Mouse (Mus musculus) MEL (cell line): ENCODE data around the gene Endod1. TPM values are rescaled to one million over a fixed set of nuclear protein-coding genes. Genes with fewer than 3 reads are reported as not detected.

Experiments
- DNase-seq: peaks from one replicate; pipeline ENCODE4 v3.0.0; 2011; ENCODE audit warnings: low read depth, low spot score
- H3K27ac ChIP-seq: 2 replicates; pipeline ENCODE4 v1.5.1; 2012; ENCODE audit warnings: low read depth, mild to moderate bottlenecking, control low read depth, low read length, moderate library complexity; ENCODE audit not compliant: control insufficient read depth
- H3K27me3 ChIP-seq, 2 experiments: fragments of 150-350 bp in 1 of 2; sonication (generic) in 1 of 2; 2 replicates each; pipeline ENCODE4 v1.6.1; 2012; ENCODE audit warnings: low read length in 2 of 2, mild to moderate bottlenecking in 2 of 2, improper control_type of control experiment in 1 of 2, moderate library complexity in 1 of 2; ENCODE audit not compliant: insufficient read depth in 2 of 2, control insufficient read depth in 1 of 2
- H3K36me3 ChIP-seq, 2 experiments: 2 replicates each; pipeline ENCODE4 v1.6.1; 2012 to 2014; ENCODE audit warnings: low read length in 2 of 2, improper control_type of control experiment in 1 of 2, inconsistent platforms in 1 of 2, mild to moderate bottlenecking in 1 of 2; ENCODE audit not compliant: insufficient read depth in 2 of 2, control insufficient read depth in 1 of 2
- H3K4me1 ChIP-seq, 2 experiments: fragments of 150-350 bp in 1 of 2; sonication (generic) in 1 of 2; 2 replicates each; pipeline ENCODE4 v1.6.1; 2012; ENCODE audit warnings: low read length in 2 of 2, improper control_type of control experiment in 1 of 2, mild to moderate bottlenecking in 1 of 2; ENCODE audit not compliant: insufficient read depth in 2 of 2, control insufficient read depth in 1 of 2
- H3K4me3 ChIP-seq, 2 experiments: fragments of 150-350 bp in 1 of 2; sonication (generic) in 1 of 2; 2 replicates each; pipeline ENCODE4 v1.5.1; 2012; ENCODE audit warnings: low read depth in 2 of 2, low read length in 2 of 2, mild to moderate bottlenecking in 2 of 2, moderate library complexity in 2 of 2, control low read depth in 1 of 2, improper control_type of control experiment in 1 of 2; ENCODE audit not compliant: control insufficient read depth in 1 of 2, insufficient read depth in 1 of 2
- H3K79me2 ChIP-seq: 2 replicates; pipeline ENCODE4 v1.6.1; 2012; ENCODE audit warnings: mild to moderate bottlenecking, low read length, moderate library complexity; ENCODE audit not compliant: control insufficient read depth, poor library complexity, insufficient read depth
- H3K9ac ChIP-seq: 2 replicates; pipeline ENCODE4 v1.6.1; 2012; ENCODE audit warnings: low read depth, mild to moderate bottlenecking, control low read depth, low read length, moderate library complexity; ENCODE audit not compliant: control insufficient read depth, poor library complexity, severe bottlenecking
- H3K9me3 ChIP-seq: fragments of 150-350 bp; sonication (generic); replicated peaks from 2 replicates; pipeline ENCODE4 v1.6.1; 2012; ENCODE audit warnings: mild to moderate bottlenecking, low read length, improper control_type of control experiment, moderate library complexity; ENCODE audit not compliant: insufficient read depth
- CHD2 ChIP-seq: IDR thresholded peaks from 2 replicates; pipeline ENCODE4 v1.6.1; 2011; ENCODE audit warnings: low read length, improper control_type of control experiment
- ELF1 ChIP-seq: IDR thresholded peaks from 2 replicates; pipeline ENCODE4 v1.6.1; 2014; ENCODE audit warnings: low read depth, mild to moderate bottlenecking, inconsistent platforms, low read length, improper control_type of control experiment, moderate library complexity
- EP300 ChIP-seq, 2 experiments: IDR thresholded peaks; 2 replicates each; pipeline ENCODE4 v1.6.1; 2011; ENCODE audit warnings: improper control_type of control experiment in 2 of 2, low read length in 2 of 2, low read depth in 1 of 2, mild to moderate bottlenecking in 1 of 2
- ETS1 ChIP-seq: IDR thresholded peaks from 2 replicates; pipeline ENCODE4 v1.6.1; 2012; ENCODE audit warnings: low read depth, mild to moderate bottlenecking, inconsistent platforms, low read length, improper control_type of control experiment, moderate library complexity
- GATA1 ChIP-seq: IDR thresholded peaks from 2 replicates; pipeline ENCODE4 v1.6.1; 2011; ENCODE audit warnings: low read depth, low read length, improper control_type of control experiment
- HCFC1 ChIP-seq: IDR thresholded peaks from 2 replicates; pipeline ENCODE4 v1.6.1; 2012; ENCODE audit warnings: low read depth, mild to moderate bottlenecking, inconsistent platforms, low read length, improper control_type of control experiment, moderate library complexity
- MAZ ChIP-seq: IDR thresholded peaks from 2 replicates; pipeline ENCODE4 v1.6.1; 2012; ENCODE audit warnings: low read depth, mild to moderate bottlenecking, inconsistent platforms, low read length, improper control_type of control experiment
- MEF2A ChIP-seq: IDR thresholded peaks from 2 replicates; pipeline ENCODE4 v1.6.1; 2014; ENCODE audit warnings: low read depth, mild to moderate bottlenecking, inconsistent platforms, low read length, improper control_type of control experiment; ENCODE audit not compliant: poor library complexity, insufficient replicate concordance, severe bottlenecking; ENCODE audit errors: extremely low read depth
- MYC ChIP-seq: IDR thresholded peaks from 2 replicates; pipeline ENCODE4 v1.6.1; 2011; ENCODE audit warnings: low read depth, mild to moderate bottlenecking, low read length, improper control_type of control experiment, moderate library complexity
- POLR2A ChIP-seq, 2 experiments: IDR thresholded peaks; 2 replicates each; pipeline ENCODE4 v1.6.1; 2011 to 2012; ENCODE audit warnings: low read length in 2 of 2, mild to moderate bottlenecking in 2 of 2, control low read depth in 1 of 2, improper control_type of control experiment in 1 of 2, low read depth in 1 of 2, moderate library complexity in 1 of 2; ENCODE audit not compliant: control insufficient read depth in 1 of 2, insufficient read depth in 1 of 2, poor library complexity in 1 of 2
- POLR2AphosphoS5 ChIP-seq: IDR thresholded peaks from 2 replicates; pipeline ENCODE4 v1.6.1; 2012; ENCODE audit warnings: low read depth, borderline replicate concordance, mild to moderate bottlenecking, inconsistent platforms, low read length, moderate library complexity, mixed read lengths
- RCOR1 ChIP-seq: IDR thresholded peaks from 2 replicates; pipeline ENCODE4 v1.6.1; 2012; ENCODE audit warnings: low read depth, mild to moderate bottlenecking, inconsistent platforms, low read length, improper control_type of control experiment
- SIN3A ChIP-seq: IDR thresholded peaks from 2 replicates; pipeline ENCODE4 v1.6.1; 2012; ENCODE audit warnings: low read length, improper control_type of control experiment, inconsistent platforms
- TAL1 ChIP-seq: IDR thresholded peaks from 2 replicates; pipeline ENCODE4 v1.6.1; 2012; ENCODE audit warnings: mild to moderate bottlenecking, inconsistent platforms, low read length, moderate library complexity, mixed read lengths
- TBP ChIP-seq: IDR thresholded peaks from 2 replicates; pipeline ENCODE4 v1.8.0; 2011; ENCODE audit warnings: low read depth, low read length, improper control_type of control experiment
- TCF12 ChIP-seq: IDR thresholded peaks from 2 replicates; pipeline ENCODE4 v1.6.1; 2014; ENCODE audit warnings: low read depth, mild to moderate bottlenecking, inconsistent platforms, low read length, improper control_type of control experiment, moderate library complexity
- UBTF ChIP-seq: IDR thresholded peaks from 2 replicates; pipeline ENCODE4 v1.6.1; 2012; ENCODE audit warnings: low read depth, mild to moderate bottlenecking, inconsistent platforms, low read length, improper control_type of control experiment, moderate library complexity, borderline replicate concordance; ENCODE audit not compliant: insufficient read depth
- ZMIZ1 ChIP-seq: IDR thresholded peaks from 2 replicates; pipeline ENCODE4 v1.6.1; 2012; ENCODE audit warnings: low read depth, mild to moderate bottlenecking, inconsistent platforms, low read length, improper control_type of control experiment, moderate library complexity
- ZNF384 ChIP-seq: IDR thresholded peaks from 2 replicates; pipeline ENCODE4 v1.6.1; 2012; ENCODE audit warnings: low read depth, mild to moderate bottlenecking, inconsistent platforms, low read length, improper control_type of control experiment
- polyA plus RNA-seq, 2 experiments: library from polyadenylated mRNA; stranded (reverse) in 1 of 2; unstranded in 1 of 2; fragments of >175 nt in 1 of 2; fragments of >200 nt in 1 of 2; gene quantifications; 2 replicates each; pipeline versions ENCODE4 v1.2.1 to v1.2.4; 2012; ENCODE audit warnings: low replicate concordance in 2 of 2, low read depth in 1 of 2; ENCODE audit not compliant: insufficient read length in 2 of 2, insufficient read depth in 1 of 2, missing spikeins in 1 of 2
- total RNA-seq: library from RNA; depleted of rRNA; stranded (reverse); fragments of 300-350 nt; gene quantifications from 2 replicates; pipeline ENCODE4 v1.2.3, GENCODE M21; 2012; rRNA removed

The Endod1 gene
- total RNA-seq (20.4 and 33.7 TPM in 2 replicates), polyA plus RNA-seq (10 to 100 TPM in 1 of 2 experiments, not detected in 1; 31.1 TPM)

GRCm38 (mm10) chr9:14381353-14382055, at the start of gene Endod1:
Gene Endod1, minus strand, starts transcription at chr9:14381507.
- H3K9me3 ChIP-seq, result no peaks in the 10 kb centered on the region
- H3K27me3 ChIP-seq, result no peaks in the 10 kb centered on the region
- peaks cover 12% of the 10 kb centered on the region for H3K79me2 ChIP-seq
- peak within 1 kb of the TSS; percentile 48 to 65 for H3K4me3 ChIP-seq
- H3K36me3 ChIP-seq, result peaks cover 0 to 30% of the 10 kb centered on the region in 2 experiments; a peak in 2 of 4 replicates
- peak; percentile 93 for DNase-seq
- H3K4me1 ChIP-seq, result peaks cover 10 to 34% of the 10 kb centered on the region in 2 experiments
- peak within 1 kb of the TSS; percentile 68 for H3K27ac ChIP-seq
- TF ChIP-seq MYC (no peak), TBP (peak; percentile 84), ELF1 (no peak), MAZ (no peak), ZNF384 (no peak), GATA1 (peak; percentile 61; the same call in 1 of the 2 replicates), POLR2A (IDR thresholded peaks at IDR 0.05; ENCODE audit: control insufficient read depth in 1 of 2, insufficient read depth in 1 of 2, low read depth in 1 of 2, low read length in 2 of 2, poor library complexity in 1 of 2) (peak in 1 of 2 experiments; percentile 39; a peak in 1 of 4 replicates), ETS1 (no peak), UBTF (no peak), HCFC1 (no peak), ZMIZ1 (no peak), POLR2AphosphoS5 (no peak)
- peak within 1 kb of the TSS; percentile 81 for H3K9ac ChIP-seq

GRCm38 (mm10) chr9:14409153-14409552, 27.8 kb upstream of the Endod1 start:
- no peak overlapping the region for H3K27ac ChIP-seq
- H3K9ac ChIP-seq, result no peak overlapping the region
- H3K36me3 ChIP-seq, result peaks cover 0 to 21% of the 10 kb centered on the region in 2 experiments; a peak in 2 of 4 replicates
- no peaks in the 10 kb centered on the region for H3K9me3 ChIP-seq
- DNase-seq, result peak; percentile 78
- H3K79me2 ChIP-seq, result no peaks in the 10 kb centered on the region
- H3K4me1 ChIP-seq, result peaks cover 12 to 18% of the 10 kb centered on the region in 2 experiments
- H3K27me3 ChIP-seq, result no peaks in the 10 kb centered on the region
- no peak overlapping the region for H3K4me3 ChIP-seq
- 0 out of 2 replicates have a peak, but pooled peaks have one; percentile 43 for TF ChIP-seq MYC
- peak; percentile 72 for TF ChIP-seq TCF12
- peak; percentile 55; the same call in 1 of the 2 replicates for TF ChIP-seq RCOR1
- TF ChIP-seq CHD2, result no peak
- TF ChIP-seq TAL1, result peak; percentile 48
- peak; percentile 65 to 78; a peak in 3 of 4 replicates for TF ChIP-seq EP300 (IDR thresholded peaks at IDR 0.05; ENCODE audit: low read depth in 1 of 2, low read length in 2 of 2)
- no peak for TF ChIP-seq MEF2A
- peak; percentile 78 for TF ChIP-seq GATA1
- TF ChIP-seq SIN3A, result peak; percentile 20
